Mouse (Mus musculus): Measurements from ENCODE around the gene Plcxd1.

The Plcxd1 gene

GRCm38 (mm10) chr5:110143007-110143406, 43.2 kb downstream of the Plcxd1 start:
- ChIA-PET POLR2A (interaction anchor here in 2 of 4 experiments (1.0 to 1.2 kb wide), 3 partner anchors 14 to 36 kb away, joined by 3 read pairs; no protein-coding TSS in a partner anchor), CTCF (interaction anchor here in 1 of 4 experiments (0.8 kb wide), 1 partner anchor 23 kb away, joined by 4 read pairs; no protein-coding TSS in a partner anchor)
